Mouse (Mus musculus) ES-Bruce4 (cell line): ENCODE measurements around the gene Entpd8. TPM values are rescaled to one million over a fixed set of nuclear protein-coding genes. Genes with fewer than 3 reads are reported as not detected.
A peak's percentile ranks its signal among the peaks of the same experiment; 100 is the strongest.

ENCODE experiments used
- H3K27ac ChIP-seq: 2 replicates; pipeline ENCODE4 v1.5.1; 2012; ENCODE audit warnings: low read length, inconsistent platforms; ENCODE audit not compliant: insufficient read depth
- H3K27me3 ChIP-seq: 2 replicates; pipeline ENCODE4 v1.6.1; 2012; ENCODE audit warnings: mild to moderate bottlenecking, low read length, inconsistent platforms; ENCODE audit not compliant: control insufficient read depth, poor library complexity, insufficient read depth, severe bottlenecking
- H3K36me3 ChIP-seq: 2 replicates; pipeline ENCODE4 v1.6.1; 2012; ENCODE audit warnings: inconsistent platforms, mild to moderate bottlenecking, low read length, moderate library complexity; ENCODE audit not compliant: control insufficient read depth, poor library complexity, insufficient read depth, severe bottlenecking
- H3K4me1 ChIP-seq: one replicate; pipeline ENCODE4 v1.8.1; 2011; ENCODE audit warnings: low read length; ENCODE audit not compliant: control insufficient read depth, insufficient read depth
- H3K4me3 ChIP-seq: 2 replicates; pipeline ENCODE4 v1.5.1; 2011; ENCODE audit warnings: low read depth, mild to moderate bottlenecking, low read length
- H3K9ac ChIP-seq: 2 replicates; pipeline ENCODE4 v1.6.1; 2012; ENCODE audit warnings: low read depth, mild to moderate bottlenecking, inconsistent platforms; ENCODE audit not compliant: poor library complexity, severe bottlenecking
- H3K9me3 ChIP-seq: replicated peaks from 2 replicates; pipeline ENCODE4 v1.6.1; 2012; ENCODE audit warnings: mild to moderate bottlenecking, low read length, inconsistent platforms; ENCODE audit not compliant: control insufficient read depth, poor library complexity, insufficient read depth, severe bottlenecking
- CTCF ChIP-seq: IDR thresholded peaks from one replicate; pipeline ENCODE4 v1.8.1; 2011; ENCODE audit warnings: low read depth, low read length
- EP300 ChIP-seq: IDR thresholded peaks from 2 replicates; pipeline ENCODE4 v1.6.1; 2011; ENCODE audit warnings: low read depth, low read length; ENCODE audit not compliant: insufficient read depth
- POLR2A ChIP-seq: IDR thresholded peaks from one replicate; pipeline ENCODE4 v1.8.1; 2011; ENCODE audit warnings: low read length; ENCODE audit not compliant: insufficient read depth
- polyA plus RNA-seq: library from polyadenylated mRNA; stranded (reverse); fragments of >200 nt; gene quantifications from 2 replicates; pipeline ENCODE4 v1.2.4, GENCODE M21; 2011; ENCODE audit warnings: low read depth; ENCODE audit not compliant: missing spikeins, insufficient read depth, insufficient read length

Gene Entpd8
- polyA plus RNA-seq, 1 experiment = not detected

GRCm38 (mm10) chr2:25083697-25084096, 3.6 kb downstream of the Entpd8 start:
- Histone ChIP-seq H3K9me3 (no peaks in the 10 kb centered on the region), H3K27me3 (no peaks in the 10 kb centered on the region), H3K36me3 (no peaks in the 10 kb centered on the region), H3K4me3 (no peak overlapping the region), H3K4me1 (no peaks in the 10 kb centered on the region), H3K27ac (no peak overlapping the region), H3K9ac (no peak overlapping the region)
- TF ChIP-seq CTCF (no peak), POLR2A (no peak), EP300 (no peak)

DNA sequence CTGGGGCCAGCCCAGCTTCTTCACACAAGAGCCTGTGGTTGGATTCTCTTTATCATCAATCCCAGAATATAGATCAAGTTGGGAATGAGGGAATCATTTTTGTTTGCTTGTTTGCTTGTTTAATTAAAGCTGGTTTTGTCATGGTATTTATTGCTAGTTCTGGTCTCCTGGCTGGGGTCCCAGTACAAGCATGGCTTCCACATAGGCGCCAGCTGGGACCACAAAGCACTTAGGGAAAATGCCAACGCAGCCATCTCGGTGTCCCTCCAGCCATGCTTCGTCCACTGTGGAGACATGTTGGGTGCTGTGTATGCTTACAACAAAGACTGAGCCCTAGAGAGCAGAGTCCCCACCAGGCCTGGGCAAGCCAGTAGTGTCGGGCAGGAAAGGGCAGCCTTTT, 5.5 kb downstream of the Entpd8 start:
- H3K9ac ChIP-seq = no peak overlapping the region
- no peaks in the 10 kb centered on the region for H3K4me1 ChIP-seq
- TF ChIP-seq POLR2A (no peak), EP300 (no peak), CTCF (no peak)
- no peak overlapping the region for H3K4me3 ChIP-seq
- no peaks in the 10 kb centered on the region for H3K36me3 ChIP-seq
- H3K27ac ChIP-seq = no peak overlapping the region
- no peaks in the 10 kb centered on the region for H3K27me3 ChIP-seq
- H3K9me3 ChIP-seq = no peaks in the 10 kb centered on the region

GRCm38 (mm10) chr2:25087842-25088241, 7.7 kb downstream of the Entpd8 start:
- no peak for TF ChIP-seq POLR2A
- TF ChIP-seq EP300 = no peak
- TF ChIP-seq CTCF = no peak
- Histone ChIP-seq H3K9ac (no peak overlapping the region), H3K9me3 (no peaks in the 10 kb centered on the region), H3K36me3 (no peaks in the 10 kb centered on the region), H3K27ac (no peak overlapping the region), H3K4me1 (no peaks in the 10 kb centered on the region), H3K27me3 (no peaks in the 10 kb centered on the region), H3K4me3 (no peak overlapping the region)

GRCm38 (mm10) chr2:25088636-25089035, 8.5 kb downstream of the Entpd8 start:
- H3K27me3 ChIP-seq = no peaks in the 10 kb centered on the region

GRCm38 (mm10) chr2:25094785-25095108, 14.6 kb downstream of the Entpd8 start:
- no peak overlapping the region for H3K4me3 ChIP-seq
- no peaks in the 10 kb centered on the region for H3K27me3 ChIP-seq
- no peak overlapping the region for H3K27ac ChIP-seq
- no peaks in the 10 kb centered on the region for H3K36me3 ChIP-seq
- H3K9ac ChIP-seq = no peak overlapping the region
- no peak for TF ChIP-seq POLR2A
- no peak for TF ChIP-seq CTCF
- TF ChIP-seq EP300 = no peak
- no peaks in the 10 kb centered on the region for H3K4me1 ChIP-seq
- no peaks in the 10 kb centered on the region for H3K9me3 ChIP-seq

More at GRCm38 (mm10) chr2:25088636-25089035, 8.5 kb downstream of the Entpd8 start:
- no peak for TF ChIP-seq EP300
- no peak for TF ChIP-seq POLR2A
- Histone ChIP-seq H3K4me3 (no peak overlapping the region), H3K27ac (no peak overlapping the region), H3K9me3 (no peaks in the 10 kb centered on the region), H3K9ac (no peak overlapping the region), H3K36me3 (no peaks in the 10 kb centered on the region), H3K4me1 (no peaks in the 10 kb centered on the region)

DNA sequence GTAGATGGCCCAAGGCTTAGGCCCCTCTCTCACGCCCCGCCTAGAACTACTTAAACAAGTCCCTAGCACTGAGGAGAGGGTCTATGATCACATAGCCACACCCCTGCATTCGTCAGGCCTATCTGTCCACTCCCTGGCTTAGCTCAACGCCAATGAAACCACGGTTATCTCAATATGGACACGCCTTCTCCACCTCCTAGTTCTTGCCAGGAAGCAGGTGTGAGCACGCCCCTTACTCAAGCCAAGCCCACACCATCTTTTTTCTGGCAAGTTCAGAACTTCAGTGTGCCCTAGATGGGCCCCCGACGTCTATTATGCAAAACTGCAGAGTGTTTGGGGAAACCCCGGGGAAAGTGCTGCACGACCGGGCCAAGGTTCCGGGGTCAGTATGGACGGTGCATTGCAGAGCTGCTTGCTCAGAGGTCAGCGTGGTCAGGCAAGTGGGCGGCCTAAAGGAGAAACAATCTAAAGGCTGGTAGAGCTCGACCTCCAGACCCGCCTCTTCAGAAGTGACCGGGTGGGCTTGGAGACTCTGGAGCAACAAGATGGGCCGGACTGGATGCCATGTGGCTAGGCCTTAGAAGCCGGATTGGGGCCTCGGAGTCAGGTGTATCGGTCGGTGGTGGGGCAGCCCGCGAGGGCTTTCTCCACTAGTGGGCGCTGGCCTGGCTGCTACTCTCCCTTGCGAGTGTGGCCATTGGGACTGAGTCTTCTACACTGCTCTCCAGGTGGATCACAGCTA, 15.2 kb downstream of the Entpd8 start, which contains the start of gene Noxa1:
TSS of gene Noxa1 (minus strand) at position 41 of the 742 bp plus-strand sequence.
- Histone ChIP-seq H3K27me3 (no peaks in the 10 kb centered on the region), H3K36me3 (no peaks in the 10 kb centered on the region), H3K9ac (no peak within 1 kb of the TSS), H3K4me3 (no peak within 1 kb of the TSS), H3K9me3 (no peaks in the 10 kb centered on the region), H3K4me1 (no peaks in the 10 kb centered on the region), H3K27ac (no peak within 1 kb of the TSS)
- TF ChIP-seq POLR2A (no peak), CTCF (peak; percentile 43)
